Comparison of ENCODE assay signal across 24 mouse cellular contexts in the genomic region with DNA sequence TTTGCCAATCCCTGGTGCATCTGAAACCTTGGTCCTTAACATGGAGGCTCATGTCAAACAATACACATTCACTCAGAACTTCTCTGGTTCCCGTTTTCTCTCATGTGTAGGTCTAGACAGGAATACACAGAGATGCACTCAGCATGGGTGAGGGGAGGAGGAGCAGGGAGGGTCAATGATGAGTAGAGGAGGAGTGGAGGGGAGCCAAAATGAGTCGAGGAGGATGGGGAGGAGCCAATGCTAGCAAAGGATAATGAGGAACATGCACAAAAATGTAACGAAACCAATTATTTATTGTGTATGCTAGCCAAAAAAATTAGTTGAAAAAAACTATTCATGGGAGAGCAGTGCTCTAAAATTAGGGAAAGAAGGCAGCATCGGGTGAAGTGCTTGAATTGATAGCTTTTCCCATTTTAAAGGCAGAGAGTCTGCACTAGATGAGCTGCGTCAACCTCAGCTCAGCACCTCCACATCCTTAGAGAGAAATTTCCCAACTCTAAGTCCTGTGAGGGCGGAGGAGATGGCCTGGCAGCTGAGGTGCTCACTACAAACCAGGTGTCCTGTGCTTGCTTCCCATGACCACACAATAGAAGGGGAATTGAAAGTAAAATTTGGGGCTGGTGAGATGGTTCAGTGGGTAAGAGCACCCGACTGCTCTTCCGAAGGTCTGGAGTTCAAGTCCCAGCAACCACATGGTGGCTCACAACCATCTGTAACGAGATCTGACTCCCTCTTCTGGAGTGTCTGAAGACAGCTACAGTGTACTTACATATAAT.
"Had no signal": no experiment of that assay in that cellular context is flagged by ENCODE, and none has a peak within 500 bp of the region (broad histone marks: within the 10 kb centered on the region; RNA-seq: fewer than 3 reads in every experiment).

No protein-coding gene starts in this region.

- H3K4me2 ChIP-seq: lung, embryonic 15.5 days; midbrain, embryonic 12.5 days; neural tube, embryonic 13.5 days; neural tube, embryonic 15.5 days; stomach, embryonic 15.5 days had no signal

- DNase-seq: liver, postnatal 0 days; lung, adult 2 months; lung, postnatal 14 days; lung, postnatal 36 days; midbrain, embryonic 14.5 days; retina, postnatal 1 day; right cerebral cortex, adult 18-20 months; right cerebral cortex, postnatal 25 days; right cerebral cortex, postnatal 4 days; spleen, adult 18-20 months; thymus, adult 2 months; thymus, postnatal 25 days; thymus, postnatal 4 days had no signal

- H3K27ac ChIP-seq: lung, embryonic 15.5 days; macrophage; midbrain, embryonic 12.5 days; neural tube, embryonic 13.5 days; neural tube, embryonic 15.5 days; stomach, embryonic 15.5 days; stomach, postnatal 0 days had no signal

- H3K9me3 ChIP-seq: lung, embryonic 15.5 days; megakaryocyte, embryonic 14.5 days; midbrain, embryonic 12.5 days; neural tube, embryonic 13.5 days; neural tube, embryonic 15.5 days; stomach, embryonic 15.5 days had no signal

- H3K9ac ChIP-seq: liver, postnatal 0 days; lung, embryonic 15.5 days; midbrain, embryonic 12.5 days; neural tube, embryonic 13.5 days; neural tube, embryonic 15.5 days; stomach, embryonic 15.5 days had no signal

- H3K36me3 ChIP-seq: lung, embryonic 15.5 days; midbrain, embryonic 12.5 days; neural tube, embryonic 13.5 days; neural tube, embryonic 15.5 days; stomach, embryonic 15.5 days had no signal

- H3K4me3 ChIP-seq: lung, embryonic 15.5 days; megakaryocyte, embryonic 14.5 days; midbrain, embryonic 12.5 days; myocyte; neural tube, embryonic 13.5 days; neural tube, embryonic 15.5 days; stomach, embryonic 15.5 days had no signal

- H3K4me1 ChIP-seq: lung, embryonic 15.5 days; midbrain, embryonic 12.5 days; stomach, embryonic 15.5 days had no signal

- ATAC-seq: liver, postnatal 0 days; lung, postnatal 0 days; midbrain, embryonic 16.5 days had no signal

- H3K27me3 ChIP-seq: lung, embryonic 15.5 days; midbrain, embryonic 12.5 days; neural tube, embryonic 13.5 days; neural tube, embryonic 15.5 days; stomach, embryonic 15.5 days had no signal
